Mouse (Mus musculus): ENCODE measurements around the gene Gimap5. TPM values are rescaled to one million over a fixed set of nuclear protein-coding genes. Genes with fewer than 3 reads are reported as not detected.
A peak's percentile ranks its signal among the peaks of the same experiment; 100 is the strongest.

The Gimap5 gene
- polyA plus RNA-seq, 1 experiment from 2014 or later = 32.2 TPM

GRCm38 (mm10) chr6:48700251-48701075 lies 45.5 kb upstream of the Gimap5 start:
- Histone ChIP-seq H3K4me2 (ENCODE audit: low read length) (no peak overlapping the region), H3K27me3 (ENCODE audit: insufficient read depth, low read length) (no peaks in the 10 kb centered on the region), H3K27ac (peak overlapping the region; percentile 66), H3K36me3 (ENCODE audit: insufficient read depth, low read length) (peaks cover 3% of the 10 kb centered on the region; the same call in 1 of the 2 replicates), H3K9me3 (replicated peaks; ENCODE audit: low read length) (no peaks in the 10 kb centered on the region), H3K4me3 (replicated peaks; ENCODE audit: low read depth, low read length) (no peak overlapping the region), H3K4me1 (replicated peaks; ENCODE audit: insufficient read depth, low read length) (no peaks in the 10 kb centered on the region), H3K9ac (ENCODE audit: low read depth, low read length) (no peak overlapping the region)
- ATAC-seq (replicated peaks; ENCODE audit: low FRiP score, low read depth) (no peak), DNase-seq (ENCODE audit: low spot score) (peak; percentile 61)
- no peak for TF ChIP-seq CTCF (IDR thresholded peaks at IDR 0.05; ENCODE audit: low read depth)
- 52% methylated on average over 5 of the region's 5 CpGs for WGBS

DNA sequence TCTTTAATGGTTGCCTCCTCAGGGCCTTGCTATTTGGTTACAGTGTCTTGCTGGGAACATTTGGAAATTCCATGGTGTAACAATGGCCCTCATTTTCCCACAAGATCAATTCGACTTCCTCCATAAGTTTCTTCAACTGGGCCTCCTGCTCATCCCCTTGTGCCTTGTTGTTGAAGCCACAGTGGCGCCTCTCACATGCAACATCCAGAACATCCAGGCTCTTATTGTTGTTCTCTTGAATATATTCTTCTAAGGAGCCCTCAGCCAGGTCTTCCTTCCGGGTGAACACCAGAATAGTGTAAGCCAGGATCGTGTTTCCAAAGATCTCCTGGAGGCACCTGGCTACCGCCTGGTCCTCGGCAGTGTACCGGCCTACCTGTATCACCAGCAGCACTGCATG lies 43.9 kb upstream of the Gimap5 start:
- H3K36me3 ChIP-seq (ENCODE audit: insufficient read depth, low read length) = peaks cover 3% of the 10 kb centered on the region; the same call in 1 of the 2 replicates
- no peak overlapping the region for H3K9ac ChIP-seq (ENCODE audit: low read depth, low read length)
- H3K9me3 ChIP-seq (replicated peaks; ENCODE audit: low read length) = no peaks in the 10 kb centered on the region
- H3K4me3 ChIP-seq (replicated peaks; ENCODE audit: low read depth, low read length) = no peak overlapping the region
- WGBS = 84% methylated on average over 7 of the region's 7 CpGs
- DNase-seq (ENCODE audit: low spot score) (no peak), ATAC-seq (replicated peaks; ENCODE audit: low FRiP score, low read depth) (no peak)
- TF ChIP-seq CTCF (IDR thresholded peaks at IDR 0.05; ENCODE audit: low read depth) = no peak
- no peaks in the 10 kb centered on the region for H3K27me3 ChIP-seq (ENCODE audit: insufficient read depth, low read length)
- H3K27ac ChIP-seq = peak overlapping the region; percentile 19; the same call in 1 of the 2 replicates
- no peaks in the 10 kb centered on the region for H3K4me1 ChIP-seq (replicated peaks; ENCODE audit: insufficient read depth, low read length)
- H3K4me2 ChIP-seq (ENCODE audit: low read length) = no peak overlapping the region

- Histone ChIP-seq H3K4me3 (replicated peaks; ENCODE audit: low read depth, low read length) (no peak overlapping the region), H3K4me1 (replicated peaks; ENCODE audit: insufficient read depth, low read length) (no peaks in the 10 kb centered on the region), H3K36me3 (ENCODE audit: insufficient read depth, low read length) (peaks cover 3% of the 10 kb centered on the region; the same call in 1 of the 2 replicates), H3K4me2 (ENCODE audit: low read length) (no peak overlapping the region), H3K27ac (0 out of 2 replicates have a peak overlapping the region, but pooled peaks have one; percentile 19), H3K9me3 (replicated peaks; ENCODE audit: low read length) (no peaks in the 10 kb centered on the region), H3K9ac (ENCODE audit: low read depth, low read length) (no peak overlapping the region), H3K27me3 (ENCODE audit: insufficient read depth, low read length) (no peaks in the 10 kb centered on the region)
- DNase-seq (ENCODE audit: low spot score) = no peak
- peak; percentile 67 for TF ChIP-seq CTCF (IDR thresholded peaks at IDR 0.05; ENCODE audit: low read depth)
- 73% methylated on average over 5 of the region's 5 CpGs for WGBS
- no peak for ATAC-seq (replicated peaks; ENCODE audit: low FRiP score, low read depth)
Measured at GRCm38 (mm10) chr6:48702601-48703000, 43.4 kb upstream of the Gimap5 start.

- no peak overlapping the region for H3K4me3 ChIP-seq (replicated peaks; ENCODE audit: low read depth, low read length)
- H3K4me1 ChIP-seq (replicated peaks; ENCODE audit: insufficient read depth, low read length) = no peaks in the 10 kb centered on the region
- H3K36me3 ChIP-seq (ENCODE audit: insufficient read depth, low read length) = peaks cover 3% of the 10 kb centered on the region; the same call in 1 of the 2 replicates
- ATAC-seq (replicated peaks; ENCODE audit: low FRiP score, low read depth) = no peak
- H3K4me2 ChIP-seq (ENCODE audit: low read length) = no peak overlapping the region
- H3K9ac ChIP-seq (ENCODE audit: low read depth, low read length) = no peak overlapping the region
- DNase-seq (ENCODE audit: low spot score) = no peak
- no peaks in the 10 kb centered on the region for H3K27me3 ChIP-seq (ENCODE audit: insufficient read depth, low read length)
- no peak overlapping the region for H3K27ac ChIP-seq
- TF ChIP-seq CTCF (IDR thresholded peaks at IDR 0.05; ENCODE audit: low read depth) = no peak
- no peaks in the 10 kb centered on the region for H3K9me3 ChIP-seq (replicated peaks; ENCODE audit: low read length)
Measured at GRCm38 (mm10) chr6:48704146-48704545, 41.9 kb upstream of the Gimap5 start.

GRCm38 (mm10) chr6:48706130-48706529 lies 39.9 kb upstream of the Gimap5 start:
- H3K36me3 ChIP-seq (ENCODE audit: insufficient read depth, low read length) = peaks cover 3% of the 10 kb centered on the region; the same call in 1 of the 2 replicates
- peak overlapping the region; percentile 19 for H3K4me2 ChIP-seq (ENCODE audit: low read length)
- no peaks in the 10 kb centered on the region for H3K27me3 ChIP-seq (ENCODE audit: insufficient read depth, low read length)
- WGBS = 49% methylated on average over 3 of the region's 3 CpGs
- DNase-seq (ENCODE audit: low spot score) (no peak), ATAC-seq (replicated peaks; ENCODE audit: low FRiP score, low read depth) (no peak)
- no peak overlapping the region for H3K9ac ChIP-seq (ENCODE audit: low read depth, low read length)
- peak overlapping the region; percentile 57 for H3K27ac ChIP-seq
- peak overlapping the region; percentile 18 for H3K4me3 ChIP-seq (replicated peaks; ENCODE audit: low read depth, low read length)
- no peak for TF ChIP-seq CTCF (IDR thresholded peaks at IDR 0.05; ENCODE audit: low read depth)
- H3K4me1 ChIP-seq (replicated peaks; ENCODE audit: insufficient read depth, low read length) = no peaks in the 10 kb centered on the region
- no peaks in the 10 kb centered on the region for H3K9me3 ChIP-seq (replicated peaks; ENCODE audit: low read length)

DNA sequence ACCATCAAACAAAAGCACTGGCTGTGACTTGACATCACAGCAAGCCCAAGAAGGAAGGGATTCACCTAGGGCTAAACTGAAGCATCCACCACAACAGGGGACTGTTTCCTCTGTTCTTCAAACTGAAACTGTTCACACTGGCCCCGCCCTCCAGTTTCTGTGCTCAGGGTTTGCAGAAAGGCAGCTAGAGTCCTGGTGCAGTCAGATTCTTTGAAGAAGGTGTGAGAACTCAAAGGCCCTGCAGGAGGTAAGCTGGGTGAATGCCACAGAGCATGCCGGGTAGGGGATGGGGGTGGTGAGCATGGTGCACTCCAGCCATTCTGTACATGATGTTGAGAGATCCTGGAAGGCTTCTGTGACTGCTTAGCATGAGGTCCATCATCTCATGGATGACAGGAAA lies 27.5 kb upstream of the Gimap5 start, which contains the start of the genes Gm28053 and Gimap7:
Gene Gm28053, plus strand, starts transcription at position 153 of the 400 bp plus-strand sequence.
Gene Gimap7, plus strand, starts transcription at position 167 of the 400 bp plus-strand sequence.
- no peak for ATAC-seq (replicated peaks; ENCODE audit: low FRiP score, low read depth)
- Histone ChIP-seq H3K4me2 (ENCODE audit: low read length) (no peak within 1 kb of the TSS), H3K9ac (ENCODE audit: low read depth, low read length) (no peak within 1 kb of the TSS), H3K27ac (no peak within 1 kb of the TSS), H3K27me3 (ENCODE audit: insufficient read depth, low read length) (no peaks in the 10 kb centered on the region), H3K4me1 (replicated peaks; ENCODE audit: insufficient read depth, low read length) (no peaks in the 10 kb centered on the region), H3K4me3 (replicated peaks; ENCODE audit: low read depth, low read length) (no peak within 1 kb of the TSS), H3K36me3 (ENCODE audit: insufficient read depth, low read length) (no peaks in the 10 kb centered on the region), H3K9me3 (replicated peaks; ENCODE audit: low read length) (no peaks in the 10 kb centered on the region)
- 59% methylated on average over 2 of the region's 2 CpGs for WGBS
- no peak for DNase-seq (ENCODE audit: low spot score)
- TF ChIP-seq CTCF (IDR thresholded peaks at IDR 0.05; ENCODE audit: low read depth) = no peak
